13 mouse cellular contexts compared by ENCODE assay signal in genomic region chr5:96198271-96198670, GRCm38 (mm10).
"Had no signal": no experiment of that assay in that cellular context is flagged by ENCODE, and none has a peak within 500 bp of the region (broad histone marks: within the 10 kb centered on the region; RNA-seq: fewer than 3 reads in every experiment).

No protein-coding gene starts in this region.

- DNase-seq: kidney, adult 2 months; kidney, postnatal 25 days; layer of hippocampus, postnatal 36 days; liver, embryonic 13.5 days; lung, adult 2 months; lung, postnatal 14 days; lung, postnatal 4 days; thymus, adult 18-20 months had no signal

- H3K4me1 ChIP-seq: midbrain, embryonic 12.5 days; neural tube, embryonic 12.5 days; neural tube, embryonic 15.5 days had no signal

- H3K36me3 ChIP-seq: liver, embryonic 13.5 days; midbrain, embryonic 12.5 days; neural tube, embryonic 12.5 days; neural tube, embryonic 15.5 days had no signal

- H3K9me3 ChIP-seq: liver, embryonic 13.5 days; midbrain, embryonic 12.5 days; neural tube, embryonic 12.5 days; neural tube, embryonic 15.5 days had no signal

- H3K27me3 ChIP-seq: liver, embryonic 13.5 days; midbrain, embryonic 12.5 days; neural tube, embryonic 12.5 days; neural tube, embryonic 15.5 days had no signal

- H3K9ac ChIP-seq: liver, embryonic 13.5 days; midbrain, embryonic 12.5 days; neural tube, embryonic 12.5 days; neural tube, embryonic 15.5 days had no signal

- ATAC-seq: intestine, postnatal 0 days had no signal

- H3K27ac ChIP-seq: left cerebral cortex, adult 2 months; liver, embryonic 13.5 days; midbrain, embryonic 12.5 days; neural tube, embryonic 12.5 days; neural tube, embryonic 15.5 days had no signal

- H3K4me2 ChIP-seq: liver, embryonic 13.5 days; midbrain, embryonic 12.5 days; neural tube, embryonic 12.5 days; neural tube, embryonic 15.5 days had no signal

- H3K4me3 ChIP-seq: left cerebral cortex, adult 2 months; liver, embryonic 13.5 days; midbrain, embryonic 12.5 days; neural tube, embryonic 12.5 days; neural tube, embryonic 15.5 days had no signal
